Mouse (Mus musculus): ENCODE measurements around the gene Esp38.
"Not testable (repeated sequence)": the region's sequence is repeated elsewhere in the genome, so short reads cannot be mapped to it uniquely, and the experiment has no call there.

Esp38 gene

DNA sequence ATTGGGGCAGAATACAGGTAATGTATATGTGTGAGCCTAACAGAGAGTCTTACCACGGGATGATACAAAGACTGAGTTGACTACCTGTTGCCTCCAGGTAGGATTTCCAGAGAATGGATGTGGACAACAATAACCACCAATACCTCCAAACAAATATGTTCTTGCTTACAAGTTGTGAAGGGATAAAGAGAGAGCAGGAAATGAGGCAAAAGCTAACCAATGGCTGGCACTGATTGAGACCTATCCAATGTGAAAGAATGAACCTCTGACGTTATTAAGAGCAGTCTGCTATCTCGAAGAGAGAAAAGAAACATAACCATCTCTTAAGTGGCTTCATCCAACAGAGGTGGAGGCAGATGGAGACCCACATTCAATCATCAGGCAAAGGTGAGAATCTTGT is at the start of gene Esp38:
Esp38 (plus strand) TSS at position 301 of the 400 bp plus-strand sequence.
- no peak for DNase-seq (ENCODE audit: low spot score)

DNA sequence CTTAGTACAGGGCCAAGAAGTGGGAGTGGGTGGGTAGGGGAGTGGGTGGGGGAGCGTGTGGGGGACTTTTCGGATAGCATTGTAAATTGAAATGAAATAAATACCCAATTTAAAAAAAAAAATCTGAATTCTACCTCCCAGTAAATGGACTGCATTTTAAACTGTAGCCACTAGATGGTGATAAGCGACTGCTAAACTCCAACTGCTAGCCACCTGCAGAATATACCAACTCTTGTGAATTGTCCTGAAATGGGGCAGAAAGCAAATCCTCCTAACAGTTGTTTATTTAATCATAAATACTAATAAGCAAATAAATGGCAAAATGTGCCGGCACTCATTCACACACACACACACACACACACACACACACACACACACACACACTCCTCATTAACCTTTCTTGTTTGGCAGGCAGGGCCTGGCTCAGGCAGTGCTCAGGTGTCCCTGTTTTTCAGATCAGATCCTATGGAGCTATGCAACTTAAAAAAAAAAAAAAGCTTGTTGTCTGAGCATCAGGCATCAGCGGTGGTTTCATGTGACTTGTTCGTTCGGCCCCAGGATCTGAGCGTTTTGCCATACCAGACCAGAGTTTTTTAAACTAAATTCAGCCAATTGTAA is 47.3 kb upstream of the Esp38 start:
- DNase-seq (ENCODE audit: low spot score) = not testable (repeated sequence)
